Mouse (Mus musculus) stomach, embryonic 15.5 days (tissue): Measurements from ENCODE around the gene Myo5a. TPM values are rescaled to one million over a fixed set of nuclear protein-coding genes. Genes with fewer than 3 reads are reported as not detected.

ENCODE experiments used
- ATAC-seq: fragments of 200-750 bp; cut with Nextera tagmentation; 2 replicates; pipeline ENCODE4 v1.8.0; 2017; ENCODE audit warnings: low read depth, moderate number of reproducible peaks, moderate TSS enrichment; ENCODE audit not compliant: insufficient read depth, low FRiP score
- H3K27ac ChIP-seq: fragments of 300-500 bp; sonication (generic); 2 replicates; pipeline ENCODE4 v1.5.1; 2015; ENCODE audit warnings: mild to moderate bottlenecking, inconsistent platforms
- H3K27me3 ChIP-seq: fragments of 300-500 bp; sonication (generic); replicated peaks from 2 replicates; pipeline ENCODE4 v1.6.1; 2015; ENCODE audit warnings: inconsistent platforms
- H3K36me3 ChIP-seq: fragments of 300-500 bp; sonication (generic); 2 replicates; pipeline ENCODE4 v1.6.1; 2015; ENCODE audit warnings: inconsistent platforms
- H3K4me1 ChIP-seq: fragments of 300-500 bp; sonication (generic); 2 replicates; pipeline ENCODE4 v1.6.1; 2015; ENCODE audit warnings: inconsistent platforms
- H3K4me2 ChIP-seq: fragments of 300-500 bp; sonication (generic); 2 replicates; pipeline ENCODE4 v1.6.1; 2015; ENCODE audit warnings: mild to moderate bottlenecking, inconsistent platforms
- H3K4me3 ChIP-seq: fragments of 300-500 bp; sonication (generic); replicated peaks from 2 replicates; pipeline ENCODE4 v1.5.1; 2015; ENCODE audit warnings: inconsistent platforms
- H3K9ac ChIP-seq: fragments of 300-500 bp; sonication (generic); 2 replicates; pipeline ENCODE4 v1.6.1; 2015; ENCODE audit warnings: inconsistent platforms
- H3K9me3 ChIP-seq: fragments of 300-500 bp; sonication (generic); 2 replicates; pipeline ENCODE4 v1.6.1; 2016; ENCODE audit warnings: inconsistent platforms
- WGBS: fragments of 180-500 bp; shearing (Covaris S2); methylation state at CpG from one replicate; pipeline ENCODE4 v1.1.7; 2015; 5-methylcytosine and 5-hydroxymethylcytosine counted together
- polyA plus RNA-seq: library from polyadenylated mRNA; unstranded; fragments of >200 nt; fragmentation: Nextera tagmentation; extraction: Ambion mirVana; gene quantifications from 2 replicates; pipeline ENCODE4 v1.2.1, GENCODE M21; 2015

Gene Myo5a
- 11.5 and 12.9 TPM in 2 replicates for polyA plus RNA-seq

- Histone ChIP-seq H3K4me2 (peak within 1 kb of the TSS; percentile 97), H3K27me3 (no peaks in the 10 kb centered on the region), H3K9ac (peak within 1 kb of the TSS; percentile 67), H3K9me3 (no peaks in the 10 kb centered on the region), H3K36me3 (no peaks in the 10 kb centered on the region), H3K4me3 (peak within 1 kb of the TSS; percentile 79), H3K4me1 (0 out of 2 replicates have a peak, but pooled peaks cover 4% of the 10 kb centered on the region), H3K27ac (peak within 1 kb of the TSS; percentile 87)
- WGBS = 21% methylated on average over 23 of the region's 23 CpGs
- ATAC-seq = no peak
Observed at GRCm38 (mm10) chr9:75070457-75071028, at the start of gene Myo5a. Gene Myo5a, plus strand, starts transcription at chr9:75071015.

- Histone ChIP-seq H3K9ac (no peak overlapping the region), H3K4me2 (no peak overlapping the region), H3K27ac (peak overlapping the region; percentile 1; the same call in 1 of the 2 replicates), H3K27me3 (no peaks in the 10 kb centered on the region), H3K4me3 (no peak overlapping the region), H3K9me3 (no peaks in the 10 kb centered on the region), H3K4me1 (0 out of 2 replicates have a peak, but pooled peaks cover 4% of the 10 kb centered on the region), H3K36me3 (0 out of 2 replicates have a peak, but pooled peaks cover 4% of the 10 kb centered on the region)
- WGBS = 72% methylated on average over 7 of the region's 7 CpGs
- no peak for ATAC-seq
Observed at GRCm38 (mm10) chr9:75022546-75022945, 48.3 kb upstream of the Myo5a start.

- Histone ChIP-seq H3K9me3 (no peaks in the 10 kb centered on the region), H3K4me1 (0 out of 2 replicates have a peak, but pooled peaks cover 4% of the 10 kb centered on the region), H3K9ac (no peak overlapping the region), H3K27me3 (no peaks in the 10 kb centered on the region), H3K4me2 (no peak overlapping the region), H3K36me3 (no peaks in the 10 kb centered on the region), H3K4me3 (no peak overlapping the region), H3K27ac (no peak overlapping the region)
- WGBS = 54% methylated on average over 5 of the region's 5 CpGs
- no peak for ATAC-seq
Observed at GRCm38 (mm10) chr9:75023150-75023894, 47.5 kb upstream of the Myo5a start.

GRCm38 (mm10) chr9:75024089-75024488, 46.7 kb upstream of the Myo5a start:
- H3K4me3 ChIP-seq = no peak overlapping the region
- WGBS = 43% methylated on average over 7 of the region's 7 CpGs
- no peaks in the 10 kb centered on the region for H3K27me3 ChIP-seq
- H3K9ac ChIP-seq = no peak overlapping the region
- H3K4me1 ChIP-seq = 0 out of 2 replicates have a peak, but pooled peaks cover 4% of the 10 kb centered on the region
- H3K9me3 ChIP-seq = no peaks in the 10 kb centered on the region
- H3K27ac ChIP-seq = no peak overlapping the region
- no peaks in the 10 kb centered on the region for H3K36me3 ChIP-seq
- ATAC-seq = no peak; the same call in 1 of the 2 replicates
- H3K4me2 ChIP-seq = no peak overlapping the region

- H3K9ac ChIP-seq = no peak overlapping the region
- no peak overlapping the region for H3K27ac ChIP-seq
- no peaks in the 10 kb centered on the region for H3K36me3 ChIP-seq
- H3K4me1 ChIP-seq = 0 out of 2 replicates have a peak, but pooled peaks cover 4% of the 10 kb centered on the region
- no peaks in the 10 kb centered on the region for H3K27me3 ChIP-seq
- no peak overlapping the region for H3K4me3 ChIP-seq
- WGBS = 75% methylated on average over 6 of the region's 6 CpGs
- ATAC-seq = no peak
- no peak overlapping the region for H3K4me2 ChIP-seq
- no peaks in the 10 kb centered on the region for H3K9me3 ChIP-seq
Observed at GRCm38 (mm10) chr9:75025689-75026088, 45.1 kb upstream of the Myo5a start.

GRCm38 (mm10) chr9:75032408-75032807, 38.4 kb upstream of the Myo5a start:
- Histone ChIP-seq H3K9me3 (no peaks in the 10 kb centered on the region), H3K4me2 (no peak overlapping the region), H3K4me3 (no peak overlapping the region), H3K27ac (no peak overlapping the region), H3K27me3 (no peaks in the 10 kb centered on the region), H3K4me1 (no peaks in the 10 kb centered on the region), H3K9ac (no peak overlapping the region), H3K36me3 (no peaks in the 10 kb centered on the region)
- ATAC-seq = no peak
- 100% methylated on average over 1 of the region's 1 CpGs for WGBS

- no peaks in the 10 kb centered on the region for H3K4me1 ChIP-seq
- no peak overlapping the region for H3K4me3 ChIP-seq
- H3K9ac ChIP-seq = no peak overlapping the region
- 57% methylated on average over 7 of the region's 7 CpGs for WGBS
- H3K27me3 ChIP-seq = no peaks in the 10 kb centered on the region
- H3K36me3 ChIP-seq = no peaks in the 10 kb centered on the region
- no peak overlapping the region for H3K27ac ChIP-seq
- no peak for ATAC-seq
- no peaks in the 10 kb centered on the region for H3K9me3 ChIP-seq
- H3K4me2 ChIP-seq = no peak overlapping the region
Observed at GRCm38 (mm10) chr9:75033141-75033540, 37.7 kb upstream of the Myo5a start.

GRCm38 (mm10) chr9:75034691-75035090, 36.1 kb upstream of the Myo5a start:
- Histone ChIP-seq H3K9me3 (no peaks in the 10 kb centered on the region), H3K4me1 (no peaks in the 10 kb centered on the region), H3K27ac (no peak overlapping the region), H3K4me3 (no peak overlapping the region), H3K36me3 (no peaks in the 10 kb centered on the region), H3K9ac (no peak overlapping the region), H3K4me2 (no peak overlapping the region), H3K27me3 (no peaks in the 10 kb centered on the region)
- 34% methylated on average over 1 of the region's 1 CpGs for WGBS
- ATAC-seq = no peak

- ATAC-seq = no peak
- Histone ChIP-seq H3K27me3 (no peaks in the 10 kb centered on the region), H3K4me1 (0 out of 2 replicates have a peak, but pooled peaks cover 4% of the 10 kb centered on the region), H3K9ac (no peak overlapping the region), H3K4me2 (no peak overlapping the region), H3K4me3 (no peak overlapping the region), H3K36me3 (no peaks in the 10 kb centered on the region), H3K27ac (no peak overlapping the region), H3K9me3 (no peaks in the 10 kb centered on the region)
- WGBS = 69% methylated on average over 4 of the region's 4 CpGs
Observed at GRCm38 (mm10) chr9:75035944-75036343, 34.9 kb upstream of the Myo5a start.

- H3K36me3 ChIP-seq = no peaks in the 10 kb centered on the region
- H3K4me1 ChIP-seq = 0 out of 2 replicates have a peak, but pooled peaks cover 4% of the 10 kb centered on the region
- H3K4me3 ChIP-seq = peak within 1 kb of the TSS; percentile 93
- H3K27ac ChIP-seq = peak within 1 kb of the TSS; percentile 77
- no peaks in the 10 kb centered on the region for H3K9me3 ChIP-seq
- peak; percentile 95 for ATAC-seq
- no peaks in the 10 kb centered on the region for H3K27me3 ChIP-seq
- peak within 1 kb of the TSS; percentile 64 for H3K4me2 ChIP-seq
- H3K9ac ChIP-seq = peak within 1 kb of the TSS; percentile 96
- under 1% methylated on average over 71 of the region's 73 CpGs for WGBS
Observed at GRCm38 (mm10) chr9:75037451-75038356, 33.1 kb upstream of the Myo5a start, which contains the start of gene Arpp19. Gene Arpp19, plus strand, starts transcription at chr9:75037614.

- WGBS = 1% methylated on average over 10 of the region's 10 CpGs
- Histone ChIP-seq H3K4me1 (0 out of 2 replicates have a peak, but pooled peaks cover 4% of the 10 kb centered on the region), H3K27me3 (no peaks in the 10 kb centered on the region), H3K9ac (peak overlapping the region; percentile 96), H3K4me3 (peak overlapping the region; percentile 93), H3K9me3 (no peaks in the 10 kb centered on the region), H3K36me3 (no peaks in the 10 kb centered on the region), H3K4me2 (peak overlapping the region; percentile 64), H3K27ac (no peak overlapping the region)
- ATAC-seq = no peak
Observed at GRCm38 (mm10) chr9:75038357-75038688, 32.5 kb upstream of the Myo5a start.
